Mouse (Mus musculus) embryo, embryonic 11 days (tissue): ENCODE measurements at regions not wholly inside any gene's neighbourhood (a gene's known extent, or its start where the extent isn't known, plus 50 kb on each side); places are given as distances from the start of the nearest gene placed in this dataset.
A peak's percentile ranks its signal among the peaks of the same experiment; 100 is the strongest.

ENCODE experiments used
- DNase-seq: peaks from one replicate; pipeline ENCODE4 v3.0.0-alpha.2; 2015

DNA sequence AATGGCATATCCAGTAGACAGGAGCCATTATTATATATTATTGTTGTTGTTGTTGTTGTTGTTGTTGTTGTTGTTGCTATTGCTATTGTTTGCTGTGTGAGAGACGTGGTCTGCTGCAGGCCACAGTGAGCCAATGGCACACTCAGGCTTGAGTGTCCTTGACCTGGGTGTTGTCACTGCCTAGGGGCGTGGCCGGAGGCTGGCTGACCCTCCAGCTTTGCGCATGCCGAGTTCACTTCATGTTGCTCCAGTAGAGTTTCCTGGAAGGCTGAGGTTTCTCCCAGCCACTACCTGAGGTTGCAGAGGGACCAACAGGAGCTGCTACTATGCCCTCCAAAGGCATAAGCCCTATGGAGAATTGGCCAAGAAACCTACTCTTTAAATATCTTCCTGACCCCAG is 83.1 kb upstream of the Csf3r start:
- no peak for DNase-seq

DNA sequence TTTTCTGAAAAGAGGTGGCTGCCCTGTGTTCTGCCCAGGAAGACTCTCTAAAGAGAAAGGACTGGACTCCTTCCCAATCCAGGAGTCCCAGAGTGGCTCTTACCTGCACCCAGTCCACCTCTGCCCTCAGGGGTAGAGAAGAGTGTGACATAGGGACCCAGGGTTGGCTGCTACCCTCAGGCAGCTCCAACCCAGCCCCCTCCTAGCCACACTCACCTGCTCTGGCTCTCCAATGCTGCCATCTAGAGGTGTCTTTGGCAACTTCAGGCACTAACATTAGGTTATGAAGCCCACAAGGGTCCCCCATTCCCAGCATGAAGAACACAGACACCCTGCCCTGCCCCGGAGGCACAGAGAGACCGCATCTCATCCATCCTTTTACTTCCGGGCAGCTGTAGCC is 82.4 kb upstream of the Csf3r start:
- peak; percentile 63 for DNase-seq

DNA sequence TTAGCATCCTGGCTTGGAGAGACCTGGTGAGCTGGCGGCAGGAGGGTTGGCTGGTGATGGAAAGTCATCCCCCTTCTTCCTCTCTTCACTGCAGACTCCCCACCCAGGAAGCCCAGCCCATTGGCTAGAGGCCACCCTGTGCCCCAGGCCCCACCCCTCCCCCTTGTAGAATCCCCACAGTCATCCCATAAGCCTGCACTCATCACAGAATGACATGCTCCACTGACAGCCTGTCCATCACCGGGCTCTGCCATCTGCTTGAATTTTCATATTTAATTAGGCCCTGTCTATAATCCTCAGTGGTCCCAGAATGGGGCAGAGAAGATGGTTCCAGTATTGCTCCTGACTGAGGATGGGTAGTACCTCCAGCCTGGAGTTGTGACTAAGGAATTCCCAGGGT is 79.3 kb upstream of the Csf3r start:
- no peak for DNase-seq

DNA sequence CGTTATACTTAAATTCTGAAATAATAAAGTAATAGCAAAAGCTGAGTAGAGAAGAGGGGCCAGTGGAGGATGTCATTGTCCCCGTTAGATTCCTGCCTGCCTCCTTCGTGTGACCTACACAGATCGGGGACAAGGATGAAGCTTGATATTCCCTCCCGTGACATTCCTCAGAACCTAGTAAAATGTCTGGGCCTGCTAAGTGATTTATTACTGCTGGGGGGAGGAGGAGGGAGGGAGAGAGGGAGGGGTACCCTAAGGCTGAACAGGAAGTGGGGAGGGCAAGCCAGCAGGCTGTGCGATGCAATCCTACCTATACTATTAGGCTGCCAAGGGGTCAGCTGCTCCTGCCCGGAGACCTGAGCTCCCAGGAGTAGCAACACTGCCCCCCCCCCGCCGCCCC is 64.9 kb upstream of the Csf3r start:
- peak; percentile 27 for DNase-seq

DNA sequence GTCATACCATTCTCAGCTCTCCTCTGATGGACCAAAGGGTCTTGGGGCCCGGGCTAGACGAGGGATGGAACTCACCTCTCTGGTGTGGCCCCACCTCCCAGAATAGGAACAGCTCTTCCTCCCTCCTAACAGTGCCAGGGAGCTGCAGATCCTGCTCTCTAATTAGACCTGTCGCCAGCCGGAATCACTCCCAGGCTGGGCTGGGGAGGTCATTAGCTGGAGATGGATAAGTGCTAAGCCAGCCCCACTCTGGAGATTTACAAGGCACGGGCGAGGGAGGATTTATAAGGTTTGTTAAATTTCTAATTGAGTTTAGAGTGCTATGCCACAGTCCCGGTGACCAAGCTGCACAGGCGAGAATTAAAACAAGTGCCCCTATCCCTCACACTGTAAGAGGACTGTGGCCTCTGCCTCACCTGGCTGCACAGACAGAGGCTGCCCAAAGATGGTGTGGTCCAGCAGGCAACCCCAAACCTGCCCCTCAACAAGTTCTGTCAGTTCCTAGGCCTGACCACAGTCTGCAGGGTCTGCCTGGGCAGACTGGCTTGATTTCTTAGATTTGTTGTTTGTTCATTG is 63.6 kb upstream of the Csf3r start:
- DNase-seq: no peak

DNA sequence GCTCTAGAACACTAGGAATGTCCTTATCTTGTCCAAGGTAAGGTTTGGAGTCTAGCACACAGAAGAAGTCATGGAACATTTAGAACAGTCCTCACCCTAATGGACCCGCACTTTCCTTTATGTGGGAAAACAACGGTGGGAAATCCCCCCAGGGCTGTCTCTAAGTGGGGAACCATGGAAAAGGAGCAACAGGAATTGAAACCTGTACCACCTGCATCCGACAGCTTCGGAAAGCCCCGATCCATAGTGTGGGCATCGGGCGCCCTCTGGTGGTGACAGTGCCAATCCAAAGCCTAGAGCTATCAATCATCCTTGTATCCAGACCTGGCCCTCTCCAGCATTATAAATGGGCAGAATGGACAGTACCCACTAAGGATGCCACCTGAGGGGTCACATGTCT is 61.7 kb upstream of the Csf3r start:
- peak; percentile 82 for DNase-seq
